Mouse (Mus musculus) embryonic stem cell, embryonic (primary cell): ENCODE data around the gene Gfra4.

Experiments used
- CTCF ChIA-PET, 4 experiments: fragments of 300-600 bp in 2 of 4; fragments of 350-600 bp in 2 of 4; sonication (Branson Sonifier 250); formaldehyde crosslinking; loops; one replicate each; lab custom pipeline; 2022; ENCODE audit warnings: inconsistent platforms in 2 of 4; lab: Charles Lee
- POLR2A ChIA-PET, 4 experiments: fragments of 300-600 bp in 2 of 4; fragments of 350-600 bp in 2 of 4; sonication (Branson Sonifier 250); formaldehyde crosslinking; loops; one replicate each; lab custom pipeline; 2022; ENCODE audit warnings: antibody characterized with exemption in 4 of 4, inconsistent platforms in 1 of 4; lab: Charles Lee

Gfra4 gene

DNA sequence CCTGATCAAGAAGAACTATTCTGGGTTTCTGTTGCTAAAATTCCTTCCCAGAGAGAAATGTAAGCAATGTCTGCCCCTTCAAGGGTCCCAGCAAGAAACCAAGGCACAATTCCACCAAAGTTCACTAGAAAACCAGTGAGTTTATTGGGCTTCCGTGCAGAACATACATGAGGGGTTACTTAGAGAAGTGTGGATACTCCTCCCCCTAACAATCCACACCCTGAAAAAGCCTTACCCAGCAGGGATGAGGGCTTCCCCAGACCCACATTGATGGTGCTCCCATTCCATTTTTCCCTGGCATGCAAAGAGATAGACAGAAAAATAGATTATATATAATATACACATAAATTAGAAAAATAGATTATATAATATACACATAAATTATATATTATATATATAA is 11.9 kb downstream of the Gfra4 start:
- CTCF ChIA-PET: no interaction called here
- POLR2A ChIA-PET: interaction anchor here in 1 of 4 experiments (0.6 kb wide), 1 partner anchor 778 kb away, joined by 6 read pairs; no protein-coding TSS in a partner anchor

DNA sequence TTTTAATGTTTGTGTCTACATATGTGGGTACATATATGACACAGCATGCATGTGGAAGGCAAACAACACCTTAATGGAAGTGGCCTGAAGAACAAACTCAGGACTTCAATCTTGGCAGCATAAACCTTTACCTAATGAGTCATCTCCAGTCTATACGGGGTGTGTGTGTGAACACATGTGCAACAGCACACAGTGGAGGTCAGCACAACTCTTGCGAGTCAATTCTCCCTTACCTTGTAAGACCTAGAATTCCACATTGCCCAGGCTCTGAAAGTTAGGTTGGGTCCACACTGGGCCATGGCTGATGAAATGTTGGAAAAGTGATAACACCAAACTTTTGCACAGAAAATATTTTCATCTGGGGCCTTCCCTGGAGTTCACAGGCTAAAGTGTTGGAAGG is 12.3 kb downstream of the Gfra4 start:
- POLR2A ChIA-PET: no interaction called here
- CTCF ChIA-PET: no interaction called here

DNA sequence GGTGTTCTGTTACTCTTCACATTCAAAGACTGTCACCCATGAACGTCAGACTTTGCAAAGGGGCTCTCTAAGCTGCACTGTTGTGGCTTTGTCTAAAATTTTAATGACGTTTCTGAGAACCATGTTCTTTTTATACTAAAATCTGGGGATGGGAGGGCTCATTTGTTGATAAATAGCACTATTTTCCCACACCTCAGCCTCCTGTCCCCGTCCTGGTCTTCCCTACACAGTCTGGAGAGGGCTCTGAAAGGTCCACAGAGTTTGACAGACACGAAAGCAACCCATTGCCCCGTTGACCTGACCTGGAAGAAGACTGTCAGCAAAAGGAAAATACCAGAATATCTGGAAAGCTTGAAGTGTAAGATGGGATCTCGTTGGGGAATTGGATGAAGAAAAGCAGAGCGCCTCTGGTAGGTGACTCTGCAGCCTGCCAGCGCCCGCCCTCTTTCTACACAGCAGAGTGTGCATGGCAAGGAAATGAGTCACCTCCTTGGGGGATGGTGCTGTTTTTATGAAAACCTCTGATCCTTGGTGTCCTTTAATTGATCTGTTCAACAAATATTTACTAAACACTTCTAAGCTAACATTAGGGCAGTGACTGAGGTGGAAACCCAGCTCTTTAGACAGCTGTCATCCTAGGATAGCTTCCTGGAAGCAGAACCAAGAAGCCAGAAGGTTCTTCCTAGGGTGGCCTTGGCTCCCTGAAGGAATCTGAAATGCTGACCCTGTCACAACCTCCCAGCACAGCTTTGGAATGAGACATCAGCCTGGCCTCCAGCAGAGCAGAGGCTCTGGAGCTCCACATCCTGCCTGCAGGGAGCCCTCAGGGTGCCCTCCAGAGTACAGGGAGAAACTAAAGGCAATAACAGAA is 13.6 kb downstream of the Gfra4 start:
- ChIA-PET CTCF (interaction anchor here in 2 of 4 experiments (0.5 to 0.7 kb wide), 2 partner anchors 320 to 618 kb away, joined by 3 read pairs; no protein-coding TSS in a partner anchor), POLR2A (interaction anchor here in 1 of 4 experiments (1.2 kb wide), 2 partner anchors 10 to 150 kb away, joined by 3 to 5 read pairs; partner anchors contain the start of gene Cenpb)

GRCm38 (mm10) chr2:131026941-131027340 is 15.9 kb downstream of the Gfra4 start:
- CTCF ChIA-PET: no interaction called here
- POLR2A ChIA-PET: no interaction called here

GRCm38 (mm10) chr2:131025230-131025629 is 17.7 kb downstream of the Gfra4 start:
- CTCF ChIA-PET: interaction anchor here in 2 of 4 experiments (0.8 to 1.4 kb wide), 2 partner anchors 505 to 520 kb away, joined by 3 read pairs; no protein-coding TSS in a partner anchor
- POLR2A ChIA-PET: no interaction called here

GRCm38 (mm10) chr2:131010566-131010965 is 32.3 kb downstream of the Gfra4 start:
- POLR2A ChIA-PET: no interaction called here

DNA sequence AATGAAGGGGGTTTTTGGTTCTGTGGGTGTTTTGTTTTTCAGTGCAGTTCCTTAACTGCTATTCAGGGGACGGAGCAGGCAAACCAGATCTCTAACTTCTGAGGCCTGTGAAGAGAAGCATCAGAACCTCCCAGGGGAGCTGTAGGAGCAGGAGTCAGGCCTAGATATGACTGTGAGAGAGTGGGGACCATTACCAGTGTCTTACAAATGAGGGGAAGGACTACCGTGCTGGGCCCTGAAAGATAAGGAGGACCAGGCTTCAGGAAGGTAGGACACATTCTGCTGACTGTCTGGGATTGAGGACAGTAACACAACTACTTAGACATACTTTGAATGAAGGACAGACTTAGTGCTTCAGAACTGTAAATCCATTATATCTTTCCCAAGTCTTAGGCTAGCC is 33.8 kb downstream of the Gfra4 start:
- POLR2A ChIA-PET: no interaction called here
- CTCF ChIA-PET: interaction anchor here in 1 of 4 experiments (0.6 kb wide), 1 partner anchor 384 kb away, joined by 3 read pairs; no protein-coding TSS in a partner anchor

More at GRCm38 (mm10) chr2:131010566-131010965, 32.3 kb downstream of the Gfra4 start:
- CTCF ChIA-PET: no interaction called here

- ChIA-PET POLR2A (no interaction called here), CTCF (no interaction called here)
Observed at GRCm38 (mm10) chr2:130992818-130993217, 50.1 kb downstream of the Gfra4 start.
